Mouse (Mus musculus) G1E (cell line): ENCODE measurements at regions not wholly inside any gene's neighbourhood (a gene's known extent, or its start where the extent isn't known, plus 50 kb on each side); places are given as distances from the start of the nearest gene placed in this dataset.

Source experiments
- ATAC-seq: 2 replicates; pipeline ENCODE4 v1.8.0; 2016; ENCODE audit warnings: mild to moderate bottlenecking; ENCODE audit not compliant: insufficient number of reproducible peaks, poor library complexity, low FRiP score, severe bottlenecking; ENCODE audit errors: extremely low read depth
- DNase-seq: peaks from one replicate; pipeline ENCODE4 v3.0.0; 2012; ENCODE audit warnings: low spot score
- H3K27me3 ChIP-seq: 2 replicates; pipeline ENCODE4 v1.6.1; 2012; ENCODE audit warnings: mild to moderate bottlenecking, low read length, inconsistent platforms; ENCODE audit not compliant: insufficient read depth
- H3K36me3 ChIP-seq: replicated peaks from 2 replicates; pipeline ENCODE3; 2012; ENCODE audit warnings: mild to moderate bottlenecking, inconsistent platforms
- H3K4me1 ChIP-seq: 2 replicates; pipeline ENCODE4 v1.6.1; 2012; ENCODE audit warnings: low read depth, low read length, inconsistent platforms, mixed read lengths; ENCODE audit not compliant: insufficient read depth
- H3K4me3 ChIP-seq: 2 replicates; pipeline ENCODE4 v1.5.1; 2012; ENCODE audit warnings: low read depth, mild to moderate bottlenecking, inconsistent platforms, low read length, moderate library complexity, mixed read lengths
- H3K9me3 ChIP-seq: replicated peaks from 2 replicates; pipeline ENCODE4 v1.6.1; 2012; ENCODE audit warnings: inconsistent platforms
- CTCF ChIP-seq: IDR thresholded peaks from 2 replicates; pipeline ENCODE4 v1.5.1; 2012; ENCODE audit warnings: low read depth, low read length, inconsistent platforms, mixed read lengths
- GATA1 ChIP-seq: IDR thresholded peaks from 2 replicates; pipeline ENCODE4 v1.6.1; 2012; ENCODE audit warnings: borderline replicate concordance, low read length, inconsistent platforms, mixed read lengths
- GATA2 ChIP-seq: IDR thresholded peaks from 2 replicates; pipeline ENCODE4 v1.6.1; 2012; ENCODE audit warnings: low read depth, low read length, inconsistent platforms, borderline replicate concordance
- POLR2AphosphoS5 ChIP-seq: IDR thresholded peaks from 2 replicates; pipeline ENCODE4 v1.6.1; 2012; ENCODE audit warnings: low read depth, low read length, inconsistent platforms; ENCODE audit not compliant: insufficient replicate concordance
- TAL1 ChIP-seq: conservative IDR thresholded peaks from 2 replicates; pipeline ENCODE4 v1.6.1; 2012; ENCODE audit warnings: low read depth, low read length, inconsistent platforms, mixed read lengths

GRCm38 (mm10) chr14:111212929-111213657 lies 458.1 kb upstream of the Slitrk6 start:
- H3K9me3 ChIP-seq, result no peaks in the 10 kb centered on the region
- DNase-seq (no peak), ATAC-seq (no peak)
- no peaks in the 10 kb centered on the region for H3K27me3 ChIP-seq
- H3K36me3 ChIP-seq, result no peaks in the 10 kb centered on the region
- TF ChIP-seq TAL1 (no peak), GATA2 (no peak), POLR2AphosphoS5 (no peak), GATA1 (no peak), CTCF (no peak)
- no peaks in the 10 kb centered on the region for H3K4me1 ChIP-seq
- H3K4me3 ChIP-seq, result no peak overlapping the region

GRCm38 (mm10) chr14:111226926-111227325 lies 448.0 kb upstream of the Slitrk5 start:
- Histone ChIP-seq H3K36me3 (no peaks in the 10 kb centered on the region), H3K4me3 (no peak overlapping the region), H3K27me3 (no peaks in the 10 kb centered on the region), H3K4me1 (no peaks in the 10 kb centered on the region; the same call in 1 of the 2 replicates), H3K9me3 (no peaks in the 10 kb centered on the region)
- no peak for TF ChIP-seq GATA2
- DNase-seq (no peak), ATAC-seq (no peak)

- Histone ChIP-seq H3K9me3 (peaks cover 2% of the 10 kb centered on the region; the same call in 1 of the 2 replicates), H3K4me3 (no peak overlapping the region), H3K4me1 (no peaks in the 10 kb centered on the region), H3K27me3 (no peaks in the 10 kb centered on the region), H3K36me3 (no peaks in the 10 kb centered on the region)
- ATAC-seq (no peak), DNase-seq (no peak)
- TF ChIP-seq CTCF (no peak), TAL1 (no peak)
Measured at GRCm38 (mm10) chr14:111239121-111239520, 435.8 kb upstream of the Slitrk5 start.

- DNase-seq, result no peak
- Histone ChIP-seq H3K4me3 (no peak overlapping the region), H3K27me3 (no peaks in the 10 kb centered on the region), H3K4me1 (no peaks in the 10 kb centered on the region), H3K9me3 (no peaks in the 10 kb centered on the region), H3K36me3 (no peaks in the 10 kb centered on the region)
- ATAC-seq, result no peak
- no peak for TF ChIP-seq GATA1
Measured at GRCm38 (mm10) chr14:111249347-111249946, 425.4 kb upstream of the Slitrk5 start.

- DNase-seq (no peak), ATAC-seq (no peak)
- no peaks in the 10 kb centered on the region for H3K4me1 ChIP-seq
- H3K9me3 ChIP-seq, result no peaks in the 10 kb centered on the region
- no peak overlapping the region for H3K4me3 ChIP-seq
- H3K36me3 ChIP-seq, result no peaks in the 10 kb centered on the region
- no peak for TF ChIP-seq GATA2
- TF ChIP-seq CTCF, result no peak
- TF ChIP-seq GATA1, result no peak
- TF ChIP-seq POLR2AphosphoS5, result no peak
- no peak for TF ChIP-seq TAL1
- H3K27me3 ChIP-seq, result no peaks in the 10 kb centered on the region
Measured at GRCm38 (mm10) chr14:111253190-111253589, 421.7 kb upstream of the Slitrk5 start.

GRCm38 (mm10) chr14:111261696-111262095 lies 413.2 kb upstream of the Slitrk5 start:
- no peaks in the 10 kb centered on the region for H3K27me3 ChIP-seq

GRCm38 (mm10) chr14:111270239-111270638 lies 404.7 kb upstream of the Slitrk5 start:
- peaks cover 5% of the 10 kb centered on the region; the same call in 1 of the 2 replicates for H3K4me1 ChIP-seq
- no peaks in the 10 kb centered on the region for H3K27me3 ChIP-seq
- no peaks in the 10 kb centered on the region for H3K36me3 ChIP-seq
- TF ChIP-seq TAL1 (no peak), CTCF (no peak), POLR2AphosphoS5 (no peak), GATA2 (no peak), GATA1 (no peak)
- no peak overlapping the region; the same call in 1 of the 2 replicates for H3K4me3 ChIP-seq
- no peaks in the 10 kb centered on the region for H3K9me3 ChIP-seq
- ATAC-seq (peak; percentile 59; the same call in 1 of the 2 replicates), DNase-seq (no peak)

More at GRCm38 (mm10) chr14:111261696-111262095, 413.2 kb upstream of the Slitrk5 start:
- DNase-seq (no peak), ATAC-seq (no peak)
- Histone ChIP-seq H3K4me1 (no peaks in the 10 kb centered on the region), H3K4me3 (no peak overlapping the region), H3K36me3 (no peaks in the 10 kb centered on the region), H3K9me3 (no peaks in the 10 kb centered on the region)
- TF ChIP-seq CTCF (no peak), POLR2AphosphoS5 (no peak), GATA2 (no peak), GATA1 (no peak), TAL1 (no peak)
